Mouse (Mus musculus): ENCODE data around the gene Gjd3.
"Not testable (repeated sequence)": the region's sequence is repeated elsewhere in the genome, so short reads cannot be mapped to it uniquely, and the experiment has no call there.

The Gjd3 gene

GRCm38 (mm10) chr11:98947969-98948569, 34.7 kb downstream of the Gjd3 start:
- no peak for DNase-seq (ENCODE audit: low spot score)

DNA sequence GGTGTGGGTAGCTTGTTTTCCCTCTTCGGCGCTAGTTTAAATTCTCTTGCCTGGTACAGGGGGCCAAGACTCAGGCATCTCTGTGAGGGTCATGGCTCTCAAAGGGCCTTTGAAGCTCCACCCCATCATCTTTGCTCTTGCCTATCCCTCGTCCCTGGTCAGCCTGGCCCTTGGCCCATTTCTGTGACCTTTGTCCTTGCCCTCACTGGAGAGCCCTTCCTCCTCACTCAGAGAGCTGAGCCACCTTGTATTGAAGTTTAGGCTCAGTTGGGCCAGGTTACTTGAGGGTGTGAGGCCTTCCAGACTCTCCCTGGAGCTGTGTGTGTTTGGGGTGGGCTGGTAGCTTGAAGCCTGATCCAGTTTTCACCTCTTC, 37.2 kb downstream of the Gjd3 start:
- no peak for DNase-seq (ENCODE audit: low spot score)

DNA sequence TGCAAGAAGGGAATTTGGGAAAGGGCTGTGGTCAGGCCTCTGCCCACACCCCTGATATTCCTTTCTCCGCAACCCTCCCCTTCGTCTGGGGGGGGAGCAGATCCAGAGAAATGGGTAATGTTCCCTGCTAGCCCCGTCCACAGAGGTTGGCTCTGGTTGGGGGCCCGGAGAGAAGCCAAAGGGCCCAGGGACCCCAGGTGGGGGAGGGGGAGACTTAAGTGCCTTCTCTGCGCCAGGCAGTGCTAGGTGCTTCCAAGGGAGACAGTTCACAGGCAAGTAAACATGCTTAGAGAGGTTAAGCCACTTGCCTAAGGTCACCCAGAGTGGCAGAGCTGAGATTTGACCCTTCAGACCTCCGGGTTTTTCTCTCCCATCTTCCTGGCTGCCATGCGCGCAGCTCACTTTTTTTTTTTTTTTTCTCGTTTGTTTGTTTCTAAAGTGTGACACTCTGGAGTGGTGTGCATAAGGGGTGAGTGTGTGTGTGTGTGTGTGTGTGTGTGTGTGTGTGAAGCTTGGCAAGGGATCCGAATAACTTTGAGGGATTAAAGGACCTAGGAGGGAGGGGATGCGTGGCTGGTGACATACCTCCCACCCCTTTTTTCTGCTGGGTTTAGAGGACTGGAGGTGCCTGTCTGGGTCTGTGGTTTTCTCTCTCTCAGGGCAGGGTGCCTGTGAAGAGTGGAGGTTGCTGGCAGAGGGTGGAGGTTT, 37.8 kb downstream of the Gjd3 start:
- DNase-seq (ENCODE audit: low spot score) = no peak

DNA sequence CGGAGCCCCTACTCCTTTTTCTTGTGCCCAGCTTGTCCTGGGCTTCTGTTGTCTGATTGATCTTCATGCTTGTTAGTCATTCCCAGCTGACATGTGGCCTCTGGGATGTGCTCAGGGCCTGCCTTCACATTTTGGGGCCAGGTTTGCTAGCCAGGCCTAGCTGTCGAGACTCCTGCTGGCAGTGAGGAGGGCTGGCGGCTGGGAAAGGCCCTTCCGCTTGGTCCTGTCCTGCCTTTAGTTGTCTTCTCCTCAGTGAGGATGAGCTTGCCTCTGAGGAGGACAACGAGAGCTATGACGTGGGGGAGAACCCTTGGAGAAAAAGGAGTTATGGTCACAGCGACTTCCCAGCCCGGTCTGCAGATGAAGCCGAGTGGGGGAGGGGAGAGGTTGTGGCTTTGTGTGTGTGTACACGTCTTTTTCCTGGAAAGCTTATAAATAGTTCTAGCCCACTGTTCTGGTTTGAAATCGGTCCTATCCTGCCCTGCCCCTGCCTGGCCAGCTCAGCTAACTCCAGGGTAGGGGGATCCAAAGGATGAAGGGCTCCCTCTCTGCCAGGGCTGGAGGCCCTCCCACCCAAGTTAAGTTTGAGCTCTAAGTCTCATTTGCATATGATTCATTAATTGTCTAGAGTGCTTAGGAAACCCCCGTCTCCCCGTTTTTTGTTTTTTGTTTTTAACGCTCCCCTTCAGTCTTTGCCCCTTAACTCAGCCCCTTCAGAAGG, 38.9 kb downstream of the Gjd3 start:
- DNase-seq (ENCODE audit: low spot score) = peak; percentile 5

DNA sequence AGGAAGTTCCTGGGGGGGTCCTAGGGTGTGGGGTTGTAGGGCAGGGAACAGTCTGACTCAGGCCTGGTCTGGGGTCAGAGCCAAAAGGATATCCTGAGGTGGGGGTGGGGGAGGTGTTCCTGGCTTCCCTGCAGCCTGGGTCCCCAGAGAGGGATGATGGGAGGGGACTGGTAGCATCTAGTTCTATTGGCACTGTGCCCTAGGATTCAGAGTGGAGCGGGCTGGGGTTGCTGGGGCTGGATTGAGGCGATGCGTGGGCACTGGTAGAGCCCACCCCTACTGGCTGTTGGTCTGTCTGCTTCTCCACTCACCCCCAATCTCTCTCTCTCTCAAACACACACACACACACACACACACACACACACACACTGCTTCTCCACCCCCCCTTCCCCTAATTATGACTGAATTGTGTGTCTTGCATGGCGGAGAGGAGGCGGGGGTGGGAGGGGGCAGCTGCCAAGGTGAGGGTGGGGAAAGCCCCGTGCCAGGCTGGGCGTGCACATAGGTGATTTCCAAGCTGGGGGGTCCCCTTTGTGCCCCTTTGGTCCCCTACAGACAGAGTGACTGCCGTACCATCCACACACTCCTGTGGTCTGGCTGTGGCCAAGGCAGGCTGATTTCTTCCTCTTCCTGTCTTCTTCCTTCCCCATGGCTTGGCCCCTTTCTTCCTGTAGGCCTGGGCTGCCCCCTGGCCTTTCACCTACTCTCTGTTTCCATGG, 39.7 kb downstream of the Gjd3 start:
- peak; percentile 3 for DNase-seq (ENCODE audit: low spot score)

DNA sequence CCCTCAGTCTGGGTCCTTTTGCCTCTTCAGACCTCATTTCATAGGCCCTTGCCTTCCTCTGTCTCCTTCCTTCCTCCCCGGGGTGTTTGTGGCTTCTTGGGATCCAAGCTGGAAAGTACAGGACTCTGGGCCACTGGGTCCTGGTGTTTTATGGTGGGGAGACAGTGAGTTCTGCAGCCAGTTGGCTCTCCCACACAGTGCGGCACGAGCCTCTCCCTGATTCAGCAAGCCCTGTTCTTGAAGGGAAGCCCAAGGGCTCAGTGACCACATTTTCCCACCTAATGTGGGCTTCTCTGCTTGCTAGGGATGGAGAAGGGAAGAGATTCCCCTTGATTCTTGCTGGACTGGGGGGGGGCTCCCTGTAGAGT, 40.3 kb downstream of the Gjd3 start:
- DNase-seq (ENCODE audit: low spot score) = no peak

DNA sequence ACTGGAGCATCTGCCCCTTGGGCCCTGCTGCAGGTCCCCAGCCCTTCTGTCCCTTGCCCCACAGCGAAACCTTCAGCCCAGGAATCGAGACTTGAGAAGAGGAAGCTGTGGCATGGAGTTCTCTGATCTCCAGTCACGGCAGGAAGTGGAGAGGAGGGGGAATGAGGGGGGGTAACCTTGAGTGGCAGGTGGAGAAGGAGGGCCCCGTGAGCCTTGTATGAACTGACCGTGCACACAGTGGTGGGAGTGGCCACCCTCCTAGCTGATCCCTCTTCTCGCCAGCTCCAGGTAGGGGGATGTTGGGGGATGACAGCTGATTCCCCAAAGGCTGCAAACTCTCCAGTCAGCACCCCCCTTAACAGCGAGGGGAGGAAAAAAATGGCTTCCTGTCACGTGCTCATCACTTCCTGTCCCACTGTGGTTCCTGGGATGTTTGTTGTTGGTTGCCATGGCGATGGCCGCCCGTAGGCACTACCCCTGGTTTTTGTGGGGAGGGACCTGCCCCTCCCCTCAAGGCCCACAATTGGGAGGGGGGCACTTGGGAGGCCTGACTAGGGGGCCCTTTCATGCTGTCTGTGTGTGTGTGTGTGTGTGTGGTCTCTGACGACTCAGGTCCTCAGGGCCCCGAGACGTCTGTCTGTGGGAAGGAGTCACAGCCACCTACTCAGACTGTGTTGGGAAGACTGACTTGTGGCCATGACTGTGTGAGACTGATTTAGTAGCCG, 40.8 kb downstream of the Gjd3 start:
- peak; percentile 35 for DNase-seq (ENCODE audit: low spot score)

DNA sequence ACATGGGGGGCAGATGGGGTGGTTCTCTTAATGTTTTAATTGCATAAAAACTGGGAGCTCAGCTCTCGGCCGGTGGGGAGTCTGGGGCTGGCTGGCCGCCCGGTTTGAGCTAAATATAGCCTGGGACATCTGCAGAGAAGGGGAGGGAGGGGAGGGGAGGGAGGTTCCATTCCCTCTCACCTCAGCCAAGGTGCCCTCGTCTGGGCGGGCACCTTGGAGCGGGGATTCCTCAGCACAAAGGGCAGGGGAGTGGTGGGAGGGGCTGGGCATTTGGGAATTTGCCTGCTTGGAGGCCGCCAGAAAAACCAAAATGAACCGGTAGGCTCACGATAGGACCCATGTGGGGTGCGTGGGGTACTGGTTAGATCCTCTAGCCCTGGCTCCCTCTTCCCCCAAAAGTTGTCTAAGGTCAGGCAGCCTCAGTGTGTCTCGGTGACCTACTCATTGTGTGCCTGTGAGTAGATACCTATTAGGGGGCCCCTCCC, 41.4 kb downstream of the Gjd3 start:
- peak; percentile 52 for DNase-seq (ENCODE audit: low spot score)

DNA sequence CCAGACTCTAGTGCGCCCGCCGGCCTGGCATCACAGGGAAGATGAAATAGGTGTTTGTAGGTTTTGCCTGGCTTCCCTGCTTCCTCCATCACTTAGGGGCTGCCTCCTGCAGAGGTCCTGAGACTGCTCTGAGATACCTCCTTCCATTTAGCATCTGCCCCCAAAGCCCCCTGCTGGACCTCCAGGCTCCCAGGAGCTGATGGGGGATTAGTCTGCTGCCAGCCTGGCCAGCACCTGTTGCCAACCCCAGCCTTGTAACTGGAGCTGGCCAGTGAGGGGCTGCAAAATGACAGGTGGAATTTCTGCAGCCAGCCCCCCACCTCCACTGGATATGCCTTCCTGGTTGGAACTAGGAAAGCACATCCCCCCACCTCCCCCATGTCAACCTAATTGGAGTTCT, 42.0 kb downstream of the Gjd3 start:
- peak; percentile 9 for DNase-seq (ENCODE audit: low spot score)

DNA sequence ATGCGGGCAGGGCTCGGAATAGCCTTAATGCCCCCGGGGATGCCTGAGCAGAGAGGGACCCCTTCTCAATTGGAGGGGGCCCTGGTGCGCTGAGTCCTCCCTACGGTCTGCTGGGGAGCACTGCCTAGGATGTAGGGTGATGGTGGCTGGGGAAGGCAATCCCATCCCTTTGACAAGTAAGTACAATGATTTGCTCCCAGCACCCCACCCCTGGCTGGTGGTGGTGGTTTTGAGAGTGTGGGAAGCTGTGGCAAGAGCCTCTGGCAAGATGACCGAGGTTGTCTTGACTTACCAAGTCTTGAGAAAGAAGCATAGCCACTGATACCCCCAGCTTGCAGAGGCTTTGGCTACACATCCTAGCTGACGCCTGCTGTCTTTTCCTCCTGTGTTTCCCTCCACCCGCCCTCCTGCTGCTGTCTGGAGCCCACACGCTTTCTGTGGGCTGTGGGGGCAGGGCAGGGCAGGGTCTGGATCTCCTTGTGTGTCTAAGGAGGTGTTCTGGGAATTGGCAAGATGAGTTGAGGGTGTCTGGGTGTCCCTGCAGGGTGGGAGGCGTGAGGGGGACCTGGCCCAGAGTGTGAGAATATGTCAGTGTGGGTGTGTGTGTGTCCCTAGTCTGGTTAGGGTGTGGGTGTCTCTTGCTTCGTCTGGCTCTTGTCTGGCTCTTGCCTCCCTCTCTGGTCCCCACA, 42.7 kb downstream of the Gjd3 start:
- DNase-seq (ENCODE audit: low spot score) = no peak

- no peak for DNase-seq (ENCODE audit: low spot score)
Observed at GRCm38 (mm10) chr11:98939084-98939952, 43.5 kb downstream of the Gjd3 start.

GRCm38 (mm10) chr11:98938701-98939083, 44.1 kb downstream of the Gjd3 start:
- no peak for DNase-seq (ENCODE audit: low spot score)

DNA sequence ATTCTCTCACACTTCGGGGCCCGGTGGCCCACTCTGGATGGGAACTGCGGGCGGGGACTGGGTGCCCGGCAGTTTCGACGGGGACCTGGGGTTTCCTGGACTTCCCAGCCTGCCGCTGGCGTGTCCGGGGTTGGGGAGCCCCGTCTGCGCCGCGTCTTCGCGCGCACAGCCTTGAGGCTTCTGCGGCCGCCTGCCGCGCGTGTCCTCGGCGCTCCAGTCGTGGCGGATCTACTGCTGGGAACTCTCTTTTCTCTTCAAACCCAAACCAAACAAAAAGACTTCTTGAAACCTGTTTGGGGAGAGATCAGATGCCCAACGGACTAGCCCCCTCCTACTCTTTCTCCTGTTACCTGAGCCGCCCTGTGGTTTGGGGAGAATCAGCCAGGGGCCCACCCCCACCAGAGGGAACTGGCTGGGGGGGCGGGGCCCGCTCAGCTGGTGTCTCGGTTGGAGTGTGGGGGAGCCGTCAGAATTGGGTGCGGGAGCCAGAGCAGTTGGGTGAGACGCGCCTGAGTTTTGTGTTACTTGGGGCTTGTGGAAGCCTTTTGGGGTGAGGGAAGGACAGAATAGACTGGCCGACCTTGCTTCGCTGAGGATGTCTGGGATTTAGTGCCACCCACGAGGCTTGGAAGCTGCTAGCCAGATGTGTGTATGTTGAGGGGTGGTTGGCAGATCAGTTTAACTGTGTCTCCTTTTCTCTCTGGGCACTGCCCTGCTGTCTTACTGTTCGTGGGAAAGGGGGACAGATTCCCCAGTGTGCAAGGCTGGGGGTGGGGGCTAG, 44.7 kb downstream of the Gjd3 start:
- DNase-seq (ENCODE audit: low spot score) = no peak

- DNase-seq (ENCODE audit: low spot score) = peak; percentile 71
Observed at GRCm38 (mm10) chr11:98937410-98937913, 45.4 kb downstream of the Gjd3 start.

DNA sequence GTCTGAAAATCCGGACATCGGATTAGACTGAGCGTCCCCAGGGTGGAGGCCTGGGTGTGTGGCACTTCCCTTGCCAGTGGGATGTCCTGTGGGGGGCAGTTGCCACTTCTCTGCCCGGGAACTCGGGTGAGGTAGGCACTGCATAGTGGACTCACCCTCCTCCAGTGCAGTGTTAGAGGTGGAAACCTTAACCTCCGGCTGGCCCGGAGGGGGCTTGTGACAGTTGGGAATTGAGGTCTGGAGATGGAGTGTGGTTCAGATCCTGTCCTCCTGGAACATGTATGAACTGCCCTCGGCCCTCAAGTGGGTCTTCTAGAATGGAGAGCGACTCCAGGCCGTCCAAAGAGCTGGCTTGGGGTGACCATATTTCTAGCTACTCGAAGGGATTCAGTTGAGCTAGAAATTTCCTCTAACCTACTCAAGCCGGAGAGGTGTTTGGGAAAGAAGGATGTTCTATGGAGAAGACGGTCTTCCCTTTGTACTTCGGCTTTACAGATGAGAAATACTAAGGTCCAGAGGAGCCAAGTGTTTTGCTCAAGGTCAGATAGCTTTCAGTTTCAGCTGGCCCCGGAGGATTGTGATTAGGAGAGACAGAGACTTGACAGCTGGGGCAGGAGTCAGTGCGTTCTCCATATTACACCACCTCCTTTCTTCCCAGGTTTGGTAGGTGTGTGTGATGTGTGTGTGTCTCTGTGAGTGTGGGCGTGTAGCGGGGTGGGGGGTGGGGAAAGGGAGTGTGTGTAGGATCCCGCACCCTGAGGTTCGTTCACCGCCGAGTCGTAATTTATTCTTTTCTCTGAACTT, 46.0 kb downstream of the Gjd3 start:
- no peak for DNase-seq (ENCODE audit: low spot score)

DNA sequence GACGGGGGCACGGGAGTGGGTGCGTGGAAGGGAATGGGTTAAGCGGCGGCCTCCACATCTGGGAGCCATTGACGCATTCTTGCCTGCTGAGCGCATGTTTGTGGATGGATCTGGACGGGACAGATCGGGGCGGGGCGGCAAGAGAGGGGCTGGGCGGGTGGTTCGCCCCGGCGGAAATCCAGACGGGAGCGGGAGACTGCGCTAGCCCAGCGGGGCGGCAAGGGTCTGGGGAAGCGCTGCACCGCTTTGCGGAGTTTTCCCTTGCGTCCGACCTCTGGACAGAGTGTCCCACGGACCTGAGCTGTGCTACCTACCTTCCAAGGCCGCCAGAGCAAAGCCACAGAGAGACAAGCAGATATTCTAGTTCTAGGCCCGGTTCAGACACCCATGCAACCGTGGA, 46.6 kb downstream of the Gjd3 start:
- no peak for DNase-seq (ENCODE audit: low spot score)

GRCm38 (mm10) chr11:98935123-98935522, 47.7 kb downstream of the Gjd3 start:
- DNase-seq (ENCODE audit: low spot score) = no peak

GRCm38 (mm10) chr11:98934367-98934766, 48.4 kb downstream of the Gjd3 start:
- no peak for DNase-seq (ENCODE audit: low spot score)

- DNase-seq (ENCODE audit: low spot score) = not testable (repeated sequence)
Observed at GRCm38 (mm10) chr11:98933847-98934246, 49.0 kb downstream of the Gjd3 start.

Data from ovary, postnatal 14 days (tissue).